Mouse (Mus musculus) olfactory bulb, adult 2 months (tissue): ENCODE results near the gene Ifi44. TPM values are rescaled to one million over a fixed set of nuclear protein-coding genes. Genes with fewer than 3 reads are reported as not detected.

Experiments
- H3K27ac ChIP-seq: fragments of 200-500 bp; 2 replicates; pipeline ENCODE4 v1.5.1; 2012; ENCODE audit warnings: low read depth, low read length; ENCODE audit not compliant: insufficient read depth
- H3K4me1 ChIP-seq: fragments of 200-500 bp; 2 replicates; pipeline ENCODE4 v1.6.1; 2012; ENCODE audit warnings: low read length; ENCODE audit not compliant: control insufficient read depth, insufficient read depth
- H3K4me3 ChIP-seq: fragments of 200-500 bp; 2 replicates; pipeline ENCODE4 v1.5.1; 2012; ENCODE audit warnings: mild to moderate bottlenecking, low read depth, low read length, moderate library complexity; ENCODE audit not compliant: insufficient read depth
- CTCF ChIP-seq: fragments of 200-500 bp; IDR thresholded peaks from 2 replicates; pipeline ENCODE4 v1.5.1; 2012; ENCODE audit warnings: low read depth, mild to moderate bottlenecking, low read length, moderate library complexity; ENCODE audit not compliant: insufficient read depth
- POLR2A ChIP-seq: fragments of 200-500 bp; IDR thresholded peaks from 2 replicates; pipeline ENCODE4 v1.6.1; 2012; ENCODE audit warnings: mild to moderate bottlenecking, low read depth, low read length, moderate library complexity; ENCODE audit not compliant: insufficient read depth
- WGBS: fragments of 180-500 bp; shearing (Covaris S2); methylation state at CpG from one replicate; pipeline ENCODE4 v1.1.7; 2018; 5-methylcytosine and 5-hydroxymethylcytosine counted together
- polyA plus RNA-seq: library from polyadenylated mRNA; stranded (reverse); fragments of >200 nt; gene quantifications from 2 replicates; pipeline ENCODE4 v1.2.4, GENCODE M21; 2012; ENCODE audit warnings: low replicate concordance; ENCODE audit not compliant: missing spikeins, insufficient read depth, insufficient read length

The Ifi44 gene
- not detected in 2 replicates for polyA plus RNA-seq

GRCm38 (mm10) chr3:151749737-151750136, at the start of gene Ifi44:
Ifi44 (minus strand) TSS chr3:151749960.
- Histone ChIP-seq H3K27ac (no peak within 1 kb of the TSS), H3K4me3 (no peak within 1 kb of the TSS), H3K4me1 (no peaks in the 10 kb centered on the region)
- WGBS: 33% methylated on average over 7 of the region's 7 CpGs
- TF ChIP-seq POLR2A (no peak), CTCF (no peak)

- Histone ChIP-seq H3K4me1 (no peaks in the 10 kb centered on the region), H3K27ac (no peak overlapping the region), H3K4me3 (no peak overlapping the region)
- WGBS: 78% methylated on average over 8 of the region's 8 CpGs
- no peak for TF ChIP-seq POLR2A
- no peak for TF ChIP-seq CTCF
These were observed 38.9 kb upstream of the Ifi44 start for GRCm38 (mm10) chr3:151788622-151789021.

DNA sequence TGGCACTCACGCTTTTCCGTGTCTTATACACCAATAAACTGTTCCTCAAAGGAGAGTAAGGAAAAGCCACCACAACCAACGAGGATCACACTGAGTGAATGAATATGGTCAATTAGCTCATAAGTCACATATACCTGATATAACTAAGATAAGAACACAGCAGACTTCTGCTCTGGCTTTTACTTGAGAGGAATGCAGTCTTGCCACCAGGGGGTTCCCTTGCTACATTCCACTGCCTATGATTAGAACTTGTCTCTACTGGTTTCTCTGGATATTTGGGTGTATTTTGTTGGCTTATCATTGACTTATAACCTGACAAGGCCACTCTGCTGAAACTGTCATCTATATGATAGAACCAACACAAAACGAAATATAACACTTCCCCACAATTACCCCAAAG, 25.3 kb upstream of the Ifi44 start:
- Histone ChIP-seq H3K4me3 (no peak overlapping the region), H3K4me1 (no peaks in the 10 kb centered on the region), H3K27ac (no peak overlapping the region)
- TF ChIP-seq POLR2A (no peak), CTCF (no peak)
- 82% methylated on average over 4 of the region's 4 CpGs for WGBS

- H3K4me3 ChIP-seq: no peak overlapping the region
- no peak for TF ChIP-seq CTCF
- TF ChIP-seq POLR2A: no peak
- WGBS: 68% methylated on average over 3 of the region's 3 CpGs
- H3K27ac ChIP-seq: no peak overlapping the region
- H3K4me1 ChIP-seq: no peaks in the 10 kb centered on the region
These were observed 21.3 kb upstream of the Ifi44 start for GRCm38 (mm10) chr3:151771074-151771473.

- Histone ChIP-seq H3K27ac (no peak overlapping the region), H3K4me1 (no peaks in the 10 kb centered on the region), H3K4me3 (no peak overlapping the region)
- no peak for TF ChIP-seq POLR2A
- TF ChIP-seq CTCF: no peak
- WGBS: 74% methylated on average over 1 of the region's 1 CpGs
These were observed 1.2 kb downstream of the Ifi44 start for GRCm38 (mm10) chr3:151748514-151748913.

DNA sequence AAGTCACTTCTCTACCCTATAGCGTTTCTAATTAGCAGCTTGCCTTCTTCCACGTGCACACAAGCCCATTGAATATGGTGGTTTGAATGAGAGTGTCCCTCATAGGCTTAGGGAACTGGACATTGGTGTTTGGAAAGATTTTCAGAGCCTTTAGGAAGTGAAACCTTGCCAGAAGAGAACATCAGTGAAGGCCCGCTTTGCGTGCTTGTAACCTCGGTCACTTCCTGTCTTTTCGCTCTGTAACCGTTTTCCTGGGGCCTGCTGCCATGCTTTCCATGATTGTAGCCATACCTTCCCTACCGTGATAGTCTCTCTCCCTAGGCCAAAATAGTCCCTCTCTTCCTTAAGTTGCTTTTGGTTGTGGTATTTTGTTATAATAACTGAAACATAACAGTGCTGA, 3.7 kb downstream of the Ifi44 start:
- TF ChIP-seq POLR2A: no peak
- TF ChIP-seq CTCF: no peak
- H3K27ac ChIP-seq: no peak overlapping the region
- no peaks in the 10 kb centered on the region for H3K4me1 ChIP-seq
- WGBS: 92% methylated on average over 8 of the region's 8 CpGs
- H3K4me3 ChIP-seq: no peak overlapping the region

GRCm38 (mm10) chr3:151742223-151742622, 7.5 kb downstream of the Ifi44 start:
- H3K27ac ChIP-seq: no peak overlapping the region
- no peaks in the 10 kb centered on the region for H3K4me1 ChIP-seq
- H3K4me3 ChIP-seq: no peak overlapping the region
- no peak for TF ChIP-seq POLR2A
- WGBS: 82% methylated on average over 1 of the region's 1 CpGs

DNA sequence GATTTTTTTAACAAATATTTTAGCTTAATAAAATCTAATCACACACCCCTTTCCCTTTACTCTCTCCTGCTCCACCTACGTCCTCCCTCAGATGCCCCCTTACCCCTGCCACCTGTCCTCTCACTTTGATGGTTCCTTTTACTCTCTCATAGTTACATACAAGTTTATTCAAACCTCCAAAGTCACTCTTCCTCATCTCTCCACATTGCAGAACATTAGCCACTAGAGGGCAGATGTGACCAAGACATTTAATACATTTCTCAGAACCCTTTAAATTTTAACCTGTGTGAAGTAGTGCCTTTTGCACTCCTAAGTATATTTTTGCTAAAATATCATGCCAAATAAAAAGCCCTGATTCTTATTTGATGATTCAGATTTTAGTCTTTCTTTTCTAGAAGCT, 33.5 kb downstream of the Ifi44 start:
- Histone ChIP-seq H3K27ac (no peak overlapping the region), H3K4me3 (no peak overlapping the region), H3K4me1 (no peaks in the 10 kb centered on the region)
- no peak for TF ChIP-seq CTCF
- no peak for TF ChIP-seq POLR2A
- 28% methylated on average over 1 of the region's 1 CpGs for WGBS

DNA sequence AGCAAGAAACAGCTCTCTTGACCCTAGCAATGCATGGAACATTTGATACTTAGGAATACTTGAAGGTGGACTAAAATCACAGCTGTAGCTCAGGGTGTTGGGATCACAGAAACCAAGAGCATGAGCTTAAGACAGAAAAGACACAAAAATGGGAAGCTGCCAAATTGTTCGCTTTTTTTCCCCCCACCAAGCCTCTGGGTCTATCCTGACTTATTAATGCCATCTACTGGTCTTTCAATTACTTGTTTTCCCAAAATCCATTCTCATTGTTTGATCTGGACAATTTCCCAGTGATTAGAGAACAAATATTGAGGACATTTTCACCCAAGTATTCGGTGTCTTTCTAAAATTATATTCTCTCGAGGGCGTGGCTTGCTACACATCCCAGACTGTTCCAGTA, 42.4 kb downstream of the Ifi44 start:
- Histone ChIP-seq H3K27ac (no peak overlapping the region), H3K4me1 (no peaks in the 10 kb centered on the region), H3K4me3 (no peak overlapping the region)
- TF ChIP-seq POLR2A (no peak), CTCF (no peak)
- 73% methylated on average over 4 of the region's 4 CpGs for WGBS

Other genes starting within 250 kb of the Ifi44 start
- not detected in 2 replicates for gene Ifi44l, start 12.9 kb upstream of the Ifi44 start, polyA plus RNA-seq
- not detected in 2 replicates for gene Ptgfr, start 87.7 kb upstream of the Ifi44 start, polyA plus RNA-seq